Mouse (Mus musculus) heart, postnatal 25 days (tissue): Measurements from ENCODE around the gene Cox10. TPM values are rescaled to one million over a fixed set of nuclear protein-coding genes. Genes with fewer than 3 reads are reported as not detected.

Experiments used
- DNase-seq: peaks from one replicate; pipeline ENCODE4 v3.0.0; 2022; ENCODE audit warnings: low spot score
- intact Hi-C: fragments of 180-260 bp; cut with DNase I; formaldehyde crosslinking; loops from one replicate; pipeline ENCODE4 v1.15.1; 2025
- total RNA-seq, 2 experiments: library from RNA; stranded (reverse); gene quantifications; 2 replicates each; pipeline ENCODE4 v1.2.3; 2021

The Cox10 gene
- total RNA-seq, 2 experiments from 2014 or later = 71.3 to 75.1 TPM

DNA sequence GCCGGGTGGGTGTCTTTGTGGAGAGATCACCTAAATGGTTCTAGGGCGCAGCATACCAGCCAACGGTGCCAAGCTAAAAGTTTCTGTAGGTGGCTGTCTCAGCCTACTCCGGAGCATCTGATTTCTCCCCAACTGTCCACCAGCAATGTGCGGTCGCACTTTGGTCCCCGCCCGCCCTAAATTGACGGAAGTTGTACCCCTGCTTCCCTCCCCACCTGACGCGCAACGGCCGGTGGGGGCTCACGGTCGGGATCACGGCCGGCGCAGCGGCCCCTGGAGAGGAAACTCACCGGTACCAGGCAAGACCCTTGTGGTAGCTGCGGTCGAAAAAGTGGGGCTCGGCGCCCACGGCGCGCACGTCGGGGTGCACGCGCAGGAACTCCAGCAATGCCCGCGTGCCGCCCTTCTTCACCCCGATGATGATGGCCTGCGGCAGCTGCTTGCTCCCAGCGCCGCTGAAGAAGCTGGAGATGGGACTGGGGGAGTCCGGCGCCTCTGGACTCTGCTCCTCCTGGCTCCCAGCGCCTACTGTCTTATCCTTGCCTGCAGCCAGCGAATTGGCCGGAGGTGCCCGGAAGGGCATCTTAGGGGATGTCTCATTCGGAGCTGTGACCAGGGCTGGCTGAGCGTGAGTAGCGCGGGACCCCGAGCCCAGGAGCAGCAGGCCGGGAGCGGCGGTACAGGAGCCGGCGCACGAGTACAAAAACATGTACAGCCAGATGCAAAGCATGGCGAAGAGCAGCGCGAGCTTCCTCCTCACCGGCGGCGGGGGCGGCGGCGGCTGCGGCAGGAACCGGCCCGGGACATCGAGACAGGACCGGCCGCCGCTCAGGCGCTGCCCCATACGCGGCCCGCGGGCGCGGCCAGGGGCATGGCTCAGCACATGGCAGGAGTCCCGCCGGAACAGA, 158.0 kb downstream of the Cox10 start:
- intact Hi-C loops = loop anchor here (5.0 kb wide), 2 partner anchors 161 to 976 kb away; no protein-coding TSS in a partner anchor
- DNase-seq = no peak

DNA sequence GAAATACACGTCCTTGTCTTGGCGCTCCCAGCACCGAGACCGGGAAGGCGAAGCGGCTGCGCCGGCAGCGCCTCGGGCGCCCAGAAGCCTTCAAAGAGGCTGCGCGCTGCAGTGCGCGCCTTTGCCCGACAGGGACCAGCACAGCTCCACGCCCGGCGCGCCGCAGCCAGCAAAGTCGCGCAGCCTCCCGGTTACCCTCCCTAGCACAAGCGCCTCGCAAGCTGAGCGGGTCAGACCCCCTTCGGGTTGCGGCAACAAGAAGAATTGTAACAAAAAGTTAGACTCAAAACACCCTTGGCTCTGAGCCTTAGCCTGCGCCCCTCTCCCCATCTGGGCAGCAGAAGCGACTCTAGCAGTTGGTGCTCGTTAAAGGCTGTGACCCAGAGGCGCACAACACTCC, 158.7 kb downstream of the Cox10 start:
- intact Hi-C loops = loop anchor here (5.0 kb wide), 2 partner anchors 162 to 977 kb away; no protein-coding TSS in a partner anchor

DNA sequence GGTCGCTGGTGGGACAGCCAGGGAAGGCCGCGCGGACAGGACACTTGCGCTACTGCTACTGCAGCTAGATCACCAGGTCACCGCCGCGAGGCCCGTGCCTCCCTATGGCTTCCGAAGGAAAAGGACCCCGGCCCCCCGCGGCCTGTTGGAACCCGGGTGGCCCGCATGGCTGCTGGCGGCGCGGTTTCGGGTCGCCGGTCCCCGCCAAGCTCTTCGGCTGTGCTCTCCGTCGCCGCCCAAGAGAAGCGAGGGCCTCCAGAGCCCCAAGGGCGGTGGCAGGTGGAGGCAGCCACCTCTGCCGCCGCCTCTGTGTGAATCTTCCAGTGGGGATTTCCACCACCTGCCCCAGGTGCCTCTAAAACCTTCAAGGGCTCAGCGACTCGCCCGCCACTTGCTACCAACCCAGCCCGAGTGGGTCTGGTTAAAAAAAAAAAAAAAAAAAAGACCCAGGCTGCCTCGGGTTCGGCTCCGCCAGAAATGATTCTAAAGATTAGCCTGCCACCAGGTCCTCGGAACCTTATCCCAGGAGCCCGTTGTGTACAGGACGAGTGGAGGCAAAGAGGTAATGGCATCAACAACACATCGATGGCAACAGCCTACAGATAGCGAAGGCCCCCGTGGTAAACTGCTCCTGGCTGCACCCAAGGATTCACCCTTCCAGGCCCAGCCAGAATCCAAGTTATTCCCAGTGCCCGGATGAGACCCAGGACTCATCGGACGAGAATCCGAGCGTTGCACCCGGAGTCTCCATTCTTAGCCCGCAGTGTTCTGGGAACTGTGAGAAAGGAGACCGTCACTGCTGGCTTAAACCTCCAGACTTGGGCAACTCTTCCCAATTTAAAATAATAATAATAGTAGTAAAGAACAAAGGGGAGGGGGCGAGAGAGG, 159.8 kb downstream of the Cox10 start:
- no peak for DNase-seq
- intact Hi-C loops = loop anchor here (5.0 to 10.0 kb wide), 3 partner anchors 163 to 978 kb away; no protein-coding TSS in a partner anchor

More for the DNA sequence above, 158.7 kb downstream of the Cox10 start:
- DNase-seq = peak; percentile 38

GRCm38 (mm10) chr11:63918321-63919105, 160.8 kb downstream of the Cox10 start:
- intact Hi-C loops = loop anchor here (10.0 kb wide), 1 partner anchor 514 kb away; no protein-coding TSS in a partner anchor
- no peak for DNase-seq

DNA sequence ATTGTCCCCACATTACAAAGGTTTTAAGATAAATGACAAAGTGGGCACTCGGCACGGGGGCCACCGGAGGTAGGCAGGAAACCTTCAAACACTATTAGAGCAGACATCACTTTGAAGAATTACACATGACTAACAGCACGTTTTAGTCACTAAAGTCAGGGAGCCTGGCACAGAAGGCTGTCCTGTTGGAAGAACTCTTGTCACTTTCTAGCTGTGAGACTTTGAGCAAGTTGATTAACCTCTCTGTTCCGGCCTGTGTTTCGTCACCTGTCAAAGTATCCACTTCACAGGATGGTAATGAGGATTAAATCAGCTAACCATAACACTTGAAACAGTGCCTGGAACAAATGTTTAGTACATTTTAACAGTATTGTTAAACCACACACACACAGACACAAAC, 161.7 kb downstream of the Cox10 start:
- intact Hi-C loops = loop anchor here (10.0 kb wide), 1 partner anchor 513 kb away; no protein-coding TSS in a partner anchor
- no peak for DNase-seq

DNA sequence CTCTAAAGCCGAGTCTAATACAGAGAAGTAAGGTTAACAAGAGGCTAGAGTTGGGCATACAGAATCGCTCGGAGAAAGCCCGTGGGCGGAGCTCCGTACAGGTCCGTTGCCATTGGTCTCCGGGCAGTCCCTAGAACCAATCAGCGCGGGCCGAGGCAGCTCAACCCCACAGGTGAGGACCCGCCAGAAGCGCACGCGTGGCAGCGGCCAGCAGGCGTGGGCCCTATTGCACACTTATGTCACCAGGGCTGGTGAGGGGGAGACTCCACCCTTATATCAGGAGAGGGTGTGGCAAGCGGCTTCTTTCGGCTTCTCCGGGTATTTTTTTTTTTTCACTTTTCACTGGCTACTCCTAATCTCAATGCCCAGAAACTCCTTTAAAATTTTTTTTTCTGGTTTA, 164.9 kb downstream of the Cox10 start:
- intact Hi-C loops = loop anchor here (10.0 kb wide), 1 partner anchor 510 kb away; no protein-coding TSS in a partner anchor
- DNase-seq = peak; percentile 47

DNA sequence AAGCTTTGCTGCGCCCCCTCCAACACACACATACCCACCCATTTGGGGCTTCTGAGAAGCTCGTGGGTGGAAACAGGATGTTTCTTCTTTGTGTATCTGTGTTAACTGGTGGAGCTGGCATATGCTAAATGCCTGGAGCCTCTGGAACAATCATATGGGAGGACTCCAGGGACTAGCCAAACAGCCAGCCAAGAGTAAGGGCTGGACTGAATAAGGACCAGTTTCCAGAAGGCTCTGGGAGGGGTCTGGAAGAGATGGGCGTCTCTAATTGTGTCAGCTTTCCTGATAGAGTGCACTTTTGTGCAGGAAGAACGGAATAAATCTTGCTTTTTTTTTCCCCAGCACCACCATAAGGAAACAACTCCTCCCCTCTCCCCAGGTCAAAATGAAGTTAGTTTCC, 165.3 kb downstream of the Cox10 start:
- no peak for DNase-seq
- intact Hi-C loops = loop anchor here (10.0 kb wide), 1 partner anchor 509 kb away; no protein-coding TSS in a partner anchor

Other genes with a start within 250 kb of the Cox10 start
- 1 to 10 TPM in 1 of 2 experiments, under 1 TPM in 1; 0.92 to 1.1 TPM for gene Hs3st3b1, start 157.2 kb downstream of the Cox10 start, total RNA-seq